Mouse (Mus musculus) CH12.LX (cell line): ENCODE data around the gene Cfap99. TPM values are rescaled to one million over a fixed set of nuclear protein-coding genes. Genes with fewer than 3 reads are reported as not detected.

Experiments used
- DNase-seq: peaks from one replicate; pipeline ENCODE4 v3.0.0-alpha.2; 2013; ENCODE audit errors: extremely low read depth
- H3K27ac ChIP-seq: 2 replicates; pipeline ENCODE4 v1.5.1; 2012; ENCODE audit warnings: low read depth, mild to moderate bottlenecking, control low read depth, moderate library complexity; ENCODE audit not compliant: insufficient read depth
- H3K27me3 ChIP-seq: replicated peaks from 2 replicates; pipeline ENCODE3; 2012; ENCODE audit warnings: inconsistent platforms
- H3K36me3 ChIP-seq, 2 experiments: replicated peaks in 1 of 2; 2 replicates each; pipeline versions ENCODE3 to v1.6.1; 2012; ENCODE audit warnings: inconsistent platforms in 1 of 2, low read length in 1 of 2, mild to moderate bottlenecking in 1 of 2, mixed read lengths in 1 of 2, moderate library complexity in 1 of 2; ENCODE audit not compliant: control insufficient read depth in 1 of 2, insufficient read depth in 1 of 2
- H3K4me1 ChIP-seq, 2 experiments: 2 replicates each; pipeline ENCODE4 v1.6.1; 2012; ENCODE audit warnings: inconsistent platforms in 1 of 2, moderate library complexity in 1 of 2; ENCODE audit not compliant: insufficient read depth in 2 of 2, control insufficient read depth in 1 of 2
- H3K4me2 ChIP-seq: 2 replicates; pipeline ENCODE4 v1.6.1; 2012; ENCODE audit warnings: low read depth, mild to moderate bottlenecking, control low read depth; ENCODE audit not compliant: poor library complexity, insufficient read depth, severe bottlenecking
- H3K4me3 ChIP-seq, 3 experiments: fragments of 150-350 bp in 1 of 3; sonication (generic) in 1 of 3; replicated peaks in 1 of 3; 2 replicates each; pipeline versions ENCODE3 to v1.5.1; 2011 to 2012; ENCODE audit warnings: low read depth in 2 of 3, low read length in 2 of 3, mild to moderate bottlenecking in 2 of 3, moderate library complexity in 2 of 3, control low read depth in 1 of 3, improper control_type of control experiment in 1 of 3, inconsistent platforms in 1 of 3, mixed read lengths in 1 of 3; ENCODE audit not compliant: poor library complexity in 1 of 3
- H3K79me2 ChIP-seq: replicated peaks from 2 replicates; pipeline ENCODE4 v1.6.1; 2012; ENCODE audit warnings: mild to moderate bottlenecking, moderate library complexity; ENCODE audit not compliant: control insufficient read depth, poor library complexity, insufficient read depth, severe bottlenecking; ENCODE audit errors: extremely low read depth
- H3K9ac ChIP-seq: 2 replicates; pipeline ENCODE4 v1.6.1; 2012; ENCODE audit warnings: low read depth, mild to moderate bottlenecking, control low read depth, moderate library complexity; ENCODE audit not compliant: insufficient read depth
- H3K9me3 ChIP-seq: replicated peaks from 2 replicates; pipeline ENCODE3; 2012; ENCODE audit warnings: low read length, inconsistent platforms, mixed read lengths
- CHD2 ChIP-seq: IDR thresholded peaks from 2 replicates; pipeline ENCODE4 v1.6.1; 2011; ENCODE audit warnings: low read length, improper control_type of control experiment
- CTCF ChIP-seq, 2 experiments: IDR thresholded peaks in 1 of 2; conservative IDR thresholded peaks in 1 of 2; 2 replicates each; pipeline ENCODE4 v1.5.1; 2011 to 2012; ENCODE audit warnings: low read depth in 2 of 2, low read length in 2 of 2, improper control_type of control experiment in 1 of 2, inconsistent platforms in 1 of 2, mild to moderate bottlenecking in 1 of 2, moderate library complexity in 1 of 2
- E2F4 ChIP-seq: IDR thresholded peaks from 2 replicates; pipeline ENCODE4 v1.6.1; 2011; ENCODE audit warnings: low read depth, low read length, improper control_type of control experiment; ENCODE audit not compliant: insufficient replicate concordance
- ELF1 ChIP-seq: IDR thresholded peaks from 2 replicates; pipeline ENCODE4 v1.6.1; 2014; ENCODE audit warnings: low read depth, mild to moderate bottlenecking, inconsistent platforms, low read length, improper control_type of control experiment
- EP300 ChIP-seq: IDR thresholded peaks from 2 replicates; pipeline ENCODE4 v1.6.1; 2011; ENCODE audit warnings: low read length, improper control_type of control experiment
- GABPA ChIP-seq: IDR thresholded peaks from 2 replicates; pipeline ENCODE4 v1.6.1; 2012; ENCODE audit warnings: low read depth, low read length, improper control_type of control experiment, inconsistent platforms; ENCODE audit not compliant: insufficient replicate concordance
- JUN ChIP-seq: IDR thresholded peaks from 2 replicates; pipeline ENCODE4 v1.6.1; 2011; ENCODE audit warnings: low read depth, mild to moderate bottlenecking, low read length, improper control_type of control experiment, moderate library complexity; ENCODE audit not compliant: insufficient read depth
- KAT2A ChIP-seq: IDR thresholded peaks from 2 replicates; pipeline ENCODE4 v1.6.1; 2012; ENCODE audit warnings: low read length, improper control_type of control experiment, inconsistent platforms; ENCODE audit not compliant: insufficient replicate concordance
- MAX ChIP-seq: IDR thresholded peaks from 2 replicates; pipeline ENCODE4 v1.6.1; 2011; ENCODE audit warnings: low read length, improper control_type of control experiment
- MEF2A ChIP-seq: IDR thresholded peaks from 2 replicates; pipeline ENCODE4 v1.6.1; 2014; ENCODE audit warnings: low read depth, mild to moderate bottlenecking, inconsistent platforms, low read length, improper control_type of control experiment, borderline replicate concordance
- MXI1 ChIP-seq: IDR thresholded peaks from 2 replicates; pipeline ENCODE4 v1.6.1; 2011; ENCODE audit warnings: mild to moderate bottlenecking, low read depth, low read length, improper control_type of control experiment
- NELFE ChIP-seq: IDR thresholded peaks from 2 replicates; pipeline ENCODE4 v1.6.1; 2011; ENCODE audit warnings: low read depth, low read length, improper control_type of control experiment
- PAX5 ChIP-seq: IDR thresholded peaks from 2 replicates; pipeline ENCODE4 v1.6.1; 2012; ENCODE audit warnings: low read length, inconsistent platforms, mixed read lengths
- POLR2A ChIP-seq: IDR thresholded peaks from 2 replicates; pipeline ENCODE4 v1.6.1; 2011; ENCODE audit warnings: low read depth, mild to moderate bottlenecking, improper control_type of control experiment, low read length
- SIN3A ChIP-seq: IDR thresholded peaks from 2 replicates; pipeline ENCODE4 v1.6.1; 2012; ENCODE audit warnings: low read length, improper control_type of control experiment, inconsistent platforms
- SMC3 ChIP-seq: IDR thresholded peaks from 2 replicates; pipeline ENCODE4 v1.6.1; 2011; ENCODE audit warnings: low read depth, low read length, improper control_type of control experiment
- USF2 ChIP-seq: conservative IDR thresholded peaks from 2 replicates; pipeline ENCODE4 v1.6.1; 2011; ENCODE audit warnings: low read depth, low read length, improper control_type of control experiment
- ZKSCAN1 ChIP-seq: IDR thresholded peaks from 2 replicates; pipeline ENCODE4 v1.6.1; 2012; ENCODE audit warnings: low read depth, inconsistent platforms, low read length, improper control_type of control experiment, borderline replicate concordance
- ZMIZ1 ChIP-seq: IDR thresholded peaks from 2 replicates; pipeline ENCODE4 v1.6.1; 2012; ENCODE audit warnings: low read depth, mild to moderate bottlenecking, inconsistent platforms, low read length, improper control_type of control experiment
- ZNF384 ChIP-seq: IDR thresholded peaks from 2 replicates; pipeline ENCODE4 v1.6.1; 2012; ENCODE audit warnings: low read depth, low read length, improper control_type of control experiment, inconsistent platforms
- dilution Hi-C: fragments of 300-500 bp; cut with MboI; formaldehyde crosslinking; loops from 2 replicates; pipeline ENCODE4 v1.14.3; 2020; ENCODE audit warnings: low sequenced_read_pairs; ENCODE audit not compliant: extremely low pct_unique_long_range_greater_than_20kb, extremely low pct_ligation_motif_present
- in situ Hi-C: fragments of 300-500 bp; cut with MboI; formaldehyde crosslinking; loops from 3 replicates; pipeline ENCODE4 v1.14.3; 2019; ENCODE audit warnings: low sequenced_read_pairs, low pct_ligation_motif_present, low pct_unique_long_range_greater_than_20kb, mixed read lengths
- polyA plus RNA-seq: library from polyadenylated mRNA; unstranded; fragments of >175 nt; gene quantifications from 2 replicates; pipeline ENCODE4 v1.2.1, GENCODE M21; 2012; ENCODE audit warnings: low read depth; ENCODE audit not compliant: insufficient read length
- total RNA-seq, 2 experiments: library from RNA; depleted of rRNA; stranded (reverse); fragments of 300-350 nt in 1 of 2; fragments of >200 nt in 1 of 2; gene quantifications; 2 replicates each; pipeline ENCODE4 v1.2.3; 2012 to 2014

The Cfap99 gene
- total and polyA plus RNA-seq, 3 experiments = not detected

- no peak for TF ChIP-seq MEF2A
- TF ChIP-seq ELF1 = peak; percentile 80; the same call in 1 of the 2 replicates
- no peak for TF ChIP-seq GABPA
- no peak for TF ChIP-seq JUN
- no peak for TF ChIP-seq PAX5
- TF ChIP-seq SMC3 = no peak
- 0 out of 2 replicates have a peak, but pooled peaks have one; percentile 58 for TF ChIP-seq KAT2A
Measured at GRCm38 (mm10) chr5:34259172-34259816, 29.1 kb upstream of the Cfap99 start (continued).

- no peak overlapping the region for H3K4me3 ChIP-seq
- H3K79me2 ChIP-seq = no peaks in the 10 kb centered on the region
- H3K4me1 ChIP-seq = peaks cover 2 to 6% of the 10 kb centered on the region in 2 experiments; a peak in 3 of 4 replicates
- H3K27me3 ChIP-seq = no peaks in the 10 kb centered on the region
- in situ Hi-C loops = no loop called here
- TF ChIP-seq MXI1 = no peak
- 0 out of 2 replicates have a peak, but pooled peaks have one; percentile 13 for TF ChIP-seq ELF1
- H3K27ac ChIP-seq = no peak overlapping the region
- no peak for DNase-seq
- no peak overlapping the region for H3K9ac ChIP-seq
- H3K36me3 ChIP-seq = no peaks in the 10 kb centered on the region
- H3K9me3 ChIP-seq = no peaks in the 10 kb centered on the region
- no peak overlapping the region for H3K4me2 ChIP-seq
- dilution Hi-C loops = no loop called here
Measured at GRCm38 (mm10) chr5:34266065-34266464, 22.3 kb upstream of the Cfap99 start.

GRCm38 (mm10) chr5:34269197-34269920 is 19.0 kb upstream of the Cfap99 start:
- no peak overlapping the region for H3K4me2 ChIP-seq

More at GRCm38 (mm10) chr5:34269197-34269920, 19.0 kb upstream of the Cfap99 start:
- DNase-seq = no peak
- H3K79me2 ChIP-seq = no peaks in the 10 kb centered on the region
- H3K36me3 ChIP-seq = no peaks in the 10 kb centered on the region
- no peaks in the 10 kb centered on the region for H3K9me3 ChIP-seq
- in situ Hi-C loops (no loop called here), dilution Hi-C loops (no loop called here)
- H3K27me3 ChIP-seq = no peaks in the 10 kb centered on the region
- H3K4me1 ChIP-seq = peaks cover 17 to 29% of the 10 kb centered on the region in 2 experiments
- no peak overlapping the region for H3K9ac ChIP-seq
- no peak overlapping the region for H3K4me3 ChIP-seq
- TF ChIP-seq USF2 (no peak), ELF1 (no peak), EP300 (no peak), MAX (no peak), E2F4 (no peak), MEF2A (no peak), CHD2 (no peak), POLR2A (no peak), ZNF384 (no peak), CTCF (conservative IDR thresholded peaks at IDR 0.05 in 1 of 2, IDR thresholded peaks at IDR 0.05 in 1 of 2; ENCODE audit: low read depth in 2 of 2, low read length in 2 of 2) (no peak), NELFE (no peak), PAX5 (no peak), ZMIZ1 (no peak), SIN3A (no peak), ZKSCAN1 (no peak)
- H3K27ac ChIP-seq = no peak overlapping the region
